Mouse (Mus musculus) heart, postnatal 25 days (tissue): Measurements from ENCODE around the gene Fgfr2. TPM values are rescaled to one million over a fixed set of nuclear protein-coding genes. Genes with fewer than 3 reads are reported as not detected.

Experiments used
- DNase-seq: peaks from one replicate; pipeline ENCODE4 v3.0.0; 2022; ENCODE audit warnings: low spot score
- intact Hi-C: fragments of 180-260 bp; cut with DNase I; formaldehyde crosslinking; loops from one replicate; pipeline ENCODE4 v1.15.1; 2025
- total RNA-seq, 2 experiments: library from RNA; stranded (reverse); gene quantifications; 2 replicates each; pipeline ENCODE4 v1.2.3; 2021

The Fgfr2 gene
- total RNA-seq, 2 experiments from 2014 or later: 1.7 to 1.8 TPM

DNA sequence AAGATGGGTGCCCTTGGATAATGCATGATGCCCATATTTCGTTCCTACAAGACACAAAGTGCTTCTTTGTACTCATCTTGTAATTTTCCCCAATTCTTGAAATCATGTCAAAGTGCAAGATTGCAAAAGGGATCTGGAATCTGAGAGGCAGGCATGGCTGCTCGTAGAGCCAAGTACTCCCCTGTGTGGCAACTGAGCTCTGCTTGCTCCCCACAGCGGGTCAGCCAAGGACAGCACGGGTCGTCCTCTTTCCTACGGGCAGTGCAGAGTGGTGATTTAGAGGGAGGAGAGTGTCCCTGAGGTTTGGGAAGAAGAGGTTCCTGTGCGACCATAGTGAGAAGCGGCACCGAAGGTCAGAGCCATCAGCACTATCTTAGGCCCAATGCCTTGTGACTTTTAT lies 2748.8 kb downstream of the Fgfr2 start:
- DNase-seq: no peak
- intact Hi-C loops: no loop called here

- DNase-seq: no peak
- intact Hi-C loops: no loop called here
Measured at GRCm38 (mm10) chr7:130368827-130369641, 2754.1 kb downstream of the Fgfr2 start.

DNA sequence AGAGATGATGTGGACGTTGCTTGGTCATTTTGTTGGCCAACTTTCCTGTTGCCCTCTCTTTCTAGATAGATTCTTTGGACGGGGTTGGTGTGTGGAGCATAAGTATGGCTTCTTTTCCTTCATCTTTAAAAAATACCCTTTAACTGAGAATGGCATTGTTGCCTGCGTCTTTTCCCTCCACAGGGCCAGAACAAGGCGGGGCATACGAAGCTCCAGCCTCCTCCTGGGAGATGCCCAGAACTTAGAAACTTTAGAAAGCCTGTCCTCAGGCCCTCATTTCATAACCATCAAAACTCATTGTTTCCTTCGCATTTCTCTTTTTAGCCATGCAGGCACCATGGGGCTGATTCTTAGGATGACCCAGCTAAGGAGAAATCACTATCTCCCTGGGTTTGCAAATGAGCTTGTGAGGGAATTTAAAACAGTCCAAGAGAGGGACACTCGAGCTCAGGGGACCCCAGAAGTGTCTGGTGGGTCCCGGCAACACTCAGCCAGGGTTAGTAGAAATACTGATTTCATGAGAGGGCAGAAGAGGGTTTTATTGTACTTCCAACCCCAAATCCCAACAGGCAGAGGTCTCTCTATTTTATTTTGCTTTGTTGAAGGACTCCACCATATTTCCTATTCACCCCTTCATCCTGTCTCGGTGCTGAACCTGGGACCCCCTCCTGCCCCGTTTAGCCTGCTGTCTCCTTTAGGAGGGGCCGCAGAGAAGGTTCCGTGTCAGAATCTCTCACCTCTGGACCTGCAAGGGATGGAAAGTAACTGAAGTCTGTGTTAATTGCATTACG lies 2754.9 kb downstream of the Fgfr2 start:
- intact Hi-C loops: no loop called here
- no peak for DNase-seq

- intact Hi-C loops: no loop called here
- DNase-seq: no peak
Measured at GRCm38 (mm10) chr7:130367222-130368035, 2755.7 kb downstream of the Fgfr2 start.

DNA sequence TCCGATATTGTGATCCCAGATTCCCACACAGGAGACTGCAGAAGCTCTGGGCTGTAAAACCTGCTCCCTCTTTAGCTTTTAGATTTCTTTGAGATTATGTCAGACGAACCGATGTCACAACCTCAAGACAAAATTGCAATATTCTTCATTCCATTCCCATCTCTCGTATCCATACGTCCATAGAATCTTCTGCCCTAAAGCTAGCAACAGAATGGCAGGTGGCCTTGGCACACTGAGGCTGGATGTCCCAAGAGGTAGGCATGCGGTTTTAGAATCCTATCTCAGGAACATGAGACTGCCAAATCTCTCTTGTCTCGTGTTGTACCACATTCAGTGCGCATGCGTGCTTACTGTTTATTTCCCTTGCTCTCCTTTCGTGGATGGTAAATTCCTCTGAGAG lies 2757.4 kb downstream of the Fgfr2 start:
- no peak for DNase-seq
- intact Hi-C loops: no loop called here

- DNase-seq: no peak
- intact Hi-C loops: no loop called here
Measured at GRCm38 (mm10) chr7:130340412-130341152, 2782.6 kb downstream of the Fgfr2 start.

DNA sequence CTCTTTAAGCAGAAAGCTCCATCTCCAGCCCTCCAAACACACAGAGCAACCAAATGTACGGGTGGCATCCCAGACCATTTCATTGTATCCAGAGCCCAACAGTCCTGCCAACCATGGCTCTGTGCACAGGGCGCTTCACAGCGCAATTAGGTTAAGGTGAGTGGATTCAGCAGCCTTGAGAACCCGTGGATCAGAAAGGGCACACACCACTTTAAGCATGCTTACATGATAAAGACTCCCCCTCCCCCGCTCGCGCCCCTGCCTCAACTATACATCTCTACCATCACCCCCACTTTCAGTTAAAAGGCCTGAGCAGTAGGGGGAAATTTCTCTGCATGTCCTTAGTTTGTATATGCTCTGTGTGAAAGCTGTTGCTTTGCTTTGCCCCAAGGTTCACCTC lies 2785.5 kb downstream of the Fgfr2 start:
- no peak for DNase-seq
- intact Hi-C loops: no loop called here

DNA sequence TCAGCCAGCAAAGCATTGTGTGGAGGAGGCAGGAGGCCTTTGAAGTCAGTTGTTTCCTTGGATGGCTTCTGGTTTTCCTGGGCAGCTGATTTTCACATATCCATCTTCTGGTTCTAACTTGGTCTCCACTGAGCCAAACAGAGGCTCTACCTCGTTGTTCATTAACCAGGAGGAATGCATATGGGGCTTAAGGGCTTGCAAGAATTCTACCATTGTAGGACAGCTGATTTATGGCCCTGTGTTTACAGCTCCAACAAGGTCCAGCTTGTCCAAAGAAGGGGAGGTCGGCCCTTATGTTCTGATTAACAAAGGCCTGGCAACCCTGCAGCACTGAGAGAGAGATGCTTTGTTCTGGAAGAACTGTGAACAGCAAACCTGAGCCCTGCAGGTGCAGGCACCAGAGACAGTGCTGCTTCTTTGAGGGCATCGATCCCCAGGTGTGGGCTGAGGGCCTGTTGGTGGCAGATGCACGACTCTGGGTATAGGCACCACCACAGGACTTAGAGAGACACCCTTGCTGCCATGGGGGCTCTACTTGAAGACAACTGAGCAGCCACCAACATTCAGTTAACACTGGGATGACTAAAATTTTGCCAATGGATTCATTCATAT lies 2787.6 kb downstream of the Fgfr2 start:
- no peak for DNase-seq
- intact Hi-C loops: no loop called here

GRCm38 (mm10) chr7:130332515-130333220 lies 2790.5 kb downstream of the Fgfr2 start:
- intact Hi-C loops: no loop called here
- peak; percentile 7 for DNase-seq

DNA sequence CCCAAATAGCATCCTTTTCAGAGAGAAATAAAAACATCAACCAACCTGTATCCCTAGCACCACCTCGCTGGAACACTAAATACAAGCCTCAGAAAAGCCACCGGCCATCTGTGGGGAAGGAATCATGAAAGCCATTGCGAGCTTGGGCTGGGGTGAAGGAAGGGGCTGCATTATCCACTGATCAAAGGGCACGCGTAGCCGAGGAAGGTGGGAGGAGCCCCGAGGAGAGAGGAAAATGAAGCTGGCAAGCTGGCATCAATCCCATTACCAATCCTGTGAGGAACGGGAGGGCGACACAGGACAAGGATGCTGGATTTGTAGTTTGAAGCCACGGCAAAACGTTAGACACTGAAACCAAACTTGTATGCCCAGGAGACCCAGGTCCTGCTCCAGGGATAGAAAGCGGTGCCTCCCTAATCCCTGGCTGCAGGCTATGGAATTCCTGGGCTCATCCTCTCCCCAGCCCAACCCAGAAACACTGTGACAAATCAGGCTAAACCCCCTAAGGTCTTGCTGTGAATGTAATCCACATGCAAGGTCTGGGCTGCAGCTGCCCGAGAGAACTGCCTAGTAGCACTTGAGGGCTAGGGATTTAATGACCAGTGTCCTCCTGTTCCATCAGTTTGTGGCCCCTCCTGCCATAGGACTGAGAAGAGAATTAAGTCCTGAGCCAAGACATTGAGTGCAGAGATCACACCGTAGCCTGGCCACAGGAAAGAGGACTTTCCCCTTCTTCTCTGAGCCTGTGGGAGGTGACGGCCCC lies 2795.4 kb downstream of the Fgfr2 start:
- intact Hi-C loops: no loop called here
- no peak for DNase-seq

DNA sequence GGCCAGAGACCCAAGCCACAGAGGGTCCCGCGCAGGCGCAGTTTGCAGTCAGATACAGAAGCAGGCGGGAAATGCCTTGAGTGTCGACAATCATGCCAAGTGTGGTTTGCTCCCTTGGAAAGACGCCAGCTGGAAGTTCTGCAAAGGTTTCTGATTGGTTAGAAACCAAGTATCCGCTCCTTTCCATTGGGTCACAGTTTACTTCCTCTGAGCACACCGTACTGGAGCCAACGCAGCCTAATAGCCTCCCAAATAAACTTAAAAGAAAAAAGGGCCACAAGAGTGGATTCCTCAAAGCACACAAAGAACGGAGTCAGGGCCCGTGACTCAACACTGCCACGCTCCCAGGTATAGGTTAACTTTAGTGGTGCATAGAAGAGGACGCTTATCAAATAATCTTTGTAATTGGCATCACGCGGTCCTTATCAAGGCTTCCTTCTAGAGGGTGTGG lies 2797.1 kb downstream of the Fgfr2 start:
- DNase-seq: peak; percentile 27
- intact Hi-C loops: no loop called here

DNA sequence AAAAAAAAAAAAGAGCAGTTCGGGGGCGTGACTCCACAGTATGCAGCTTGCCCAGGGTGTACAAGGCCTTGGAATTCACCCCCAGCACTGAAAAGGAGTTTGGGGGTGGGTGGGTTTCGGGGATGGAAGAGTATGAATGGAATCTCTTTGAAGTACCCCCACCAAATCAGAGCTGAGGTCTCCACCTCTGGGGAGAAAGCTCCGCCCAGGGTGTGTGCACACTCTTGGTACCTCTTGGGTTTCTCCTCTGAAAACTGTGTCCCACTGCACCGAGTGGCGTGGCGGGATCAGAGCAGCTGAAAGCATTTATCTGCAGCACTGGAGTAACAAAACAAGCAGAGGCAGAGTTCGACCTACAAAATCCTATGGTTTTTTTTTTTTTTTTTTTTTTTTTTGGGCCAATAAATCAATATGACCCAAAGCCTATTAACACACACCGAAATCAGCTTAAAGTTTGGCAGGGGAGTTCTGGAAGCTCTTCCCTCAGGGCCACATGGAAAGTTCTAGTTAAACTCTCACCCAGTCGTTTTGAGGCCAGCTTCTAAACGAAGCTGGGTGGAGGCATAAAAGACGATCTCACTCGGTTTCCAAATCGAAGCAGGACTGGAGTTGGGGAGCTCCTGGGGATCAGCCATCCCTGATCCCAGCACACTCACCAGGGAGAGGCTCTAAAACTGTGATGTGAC lies 2798.3 kb downstream of the Fgfr2 start:
- intact Hi-C loops: no loop called here
- DNase-seq: no peak

GRCm38 (mm10) chr7:130323766-130324165 lies 2799.4 kb downstream of the Fgfr2 start:
- intact Hi-C loops: no loop called here
- DNase-seq: no peak

- DNase-seq: peak; percentile 53
- intact Hi-C loops: loop anchor here (2.0 kb wide), 1 partner anchor 47 kb away; no protein-coding TSS in a partner anchor
Measured at GRCm38 (mm10) chr7:130319799-130320556, 2803.2 kb downstream of the Fgfr2 start.

GRCm38 (mm10) chr7:130316294-130316693 lies 2806.9 kb downstream of the Fgfr2 start:
- intact Hi-C loops: no loop called here
- no peak for DNase-seq

- no peak for DNase-seq
- intact Hi-C loops: no loop called here
Measured at GRCm38 (mm10) chr7:130315221-130315620, 2807.9 kb downstream of the Fgfr2 start.

GRCm38 (mm10) chr7:130314658-130315057 lies 2808.5 kb downstream of the Fgfr2 start:
- DNase-seq: no peak
- intact Hi-C loops: no loop called here
